Mouse (Mus musculus) stomach, postnatal 0 days (tissue): ENCODE measurements around the gene Fam114a2. TPM values are rescaled to one million over a fixed set of nuclear protein-coding genes. Genes with fewer than 3 reads are reported as not detected.

ENCODE experiments used
- ATAC-seq: fragments of 200-750 bp; cut with Nextera tagmentation; 2 replicates; pipeline ENCODE4 v1.8.0; 2017; ENCODE audit not compliant: low FRiP score, low TSS enrichment
- DNase-seq: peaks from one replicate; pipeline ENCODE4 v3.0.0-alpha.2; 2016; ENCODE audit warnings: low spot score
- H3K27ac ChIP-seq: fragments of 300-500 bp; sonication (generic); replicated peaks from 2 replicates; pipeline ENCODE4 v1.5.1; 2014; ENCODE audit warnings: mild to moderate bottlenecking, control low read depth
- H3K27me3 ChIP-seq: fragments of 300-500 bp; sonication (generic); 2 replicates; pipeline ENCODE4 v1.6.1; 2014; ENCODE audit warnings: low read length; ENCODE audit not compliant: control insufficient read depth, insufficient read depth
- H3K36me3 ChIP-seq: fragments of 300-500 bp; sonication (generic); 2 replicates; pipeline ENCODE4 v1.6.1; 2014; ENCODE audit warnings: low read length, mixed read lengths; ENCODE audit not compliant: control insufficient read depth, insufficient read depth
- H3K4me1 ChIP-seq: fragments of 300-500 bp; sonication (generic); replicated peaks from 2 replicates; pipeline ENCODE4 v1.6.1; 2014; ENCODE audit warnings: antibody characterized with exemption; ENCODE audit not compliant: control insufficient read depth, insufficient read depth
- H3K4me2 ChIP-seq: fragments of 300-500 bp; sonication (generic); replicated peaks from 2 replicates; pipeline ENCODE4 v1.6.1; 2014; ENCODE audit warnings: low read depth, mild to moderate bottlenecking, control low read depth, moderate library complexity
- H3K4me3 ChIP-seq: fragments of 300-500 bp; sonication (generic); 2 replicates; pipeline ENCODE4 v1.5.1; 2014; ENCODE audit warnings: low read depth, low read length, control low read depth
- H3K9ac ChIP-seq: fragments of 300-500 bp; sonication (generic); 2 replicates; pipeline ENCODE4 v1.6.1; 2014; ENCODE audit warnings: mild to moderate bottlenecking, low read length, control low read depth, mixed read lengths
- H3K9me3 ChIP-seq: fragments of 300-500 bp; sonication (generic); 2 replicates; pipeline ENCODE4 v1.6.1; 2016; ENCODE audit warnings: low read length; ENCODE audit not compliant: control insufficient read depth
- CTCF ChIP-seq: IDR thresholded peaks from 2 replicates; pipeline ENCODE4 v1.5.1; 2016; ENCODE audit warnings: antibody characterized with exemption, low read depth, mild to moderate bottlenecking, moderate library complexity
- EP300 ChIP-seq: optimal IDR thresholded peaks from 2 replicates; pipeline ENCODE3; 2016; ENCODE audit warnings: antibody characterized with exemption
- WGBS: fragments of 180-500 bp; shearing (Covaris S2); extraction: QIAGEN DNeasy Blood & Tissue Kit; methylation state at CpG from one replicate; pipeline ENCODE4 v1.1.7; 2014; 5-methylcytosine and 5-hydroxymethylcytosine counted together
- polyA plus RNA-seq: library from polyadenylated mRNA; unstranded; fragments of >200 nt; fragmentation: Nextera tagmentation; extraction: Ambion mirVana; gene quantifications from 2 replicates; pipeline ENCODE4 v1.2.1, GENCODE M21; 2015

The Fam114a2 gene
- polyA plus RNA-seq, 1 experiment from 2014 or later = 45.3 TPM

- H3K27me3 ChIP-seq = no peaks in the 10 kb centered on the region
- H3K9me3 ChIP-seq = no peaks in the 10 kb centered on the region
- H3K4me1 ChIP-seq = no peaks in the 10 kb centered on the region
- H3K36me3 ChIP-seq = no peaks in the 10 kb centered on the region
- no peak overlapping the region for H3K4me2 ChIP-seq
- DNase-seq = no peak
- WGBS = 77% methylated on average over 4 of the region's 4 CpGs
- H3K4me3 ChIP-seq = no peak overlapping the region
- H3K9ac ChIP-seq = no peak overlapping the region
- no peak for TF ChIP-seq EP300
- peak; percentile 49 for TF ChIP-seq CTCF
- no peak for ATAC-seq
- no peak overlapping the region for H3K27ac ChIP-seq
Measured at GRCm38 (mm10) chr11:57468706-57469105, 49.7 kb downstream of the Fam114a2 start.

GRCm38 (mm10) chr11:57467159-57468110 is 51.0 kb downstream of the Fam114a2 start:
- TF ChIP-seq EP300 = no peak
- peak; percentile 86 for TF ChIP-seq CTCF

DNA sequence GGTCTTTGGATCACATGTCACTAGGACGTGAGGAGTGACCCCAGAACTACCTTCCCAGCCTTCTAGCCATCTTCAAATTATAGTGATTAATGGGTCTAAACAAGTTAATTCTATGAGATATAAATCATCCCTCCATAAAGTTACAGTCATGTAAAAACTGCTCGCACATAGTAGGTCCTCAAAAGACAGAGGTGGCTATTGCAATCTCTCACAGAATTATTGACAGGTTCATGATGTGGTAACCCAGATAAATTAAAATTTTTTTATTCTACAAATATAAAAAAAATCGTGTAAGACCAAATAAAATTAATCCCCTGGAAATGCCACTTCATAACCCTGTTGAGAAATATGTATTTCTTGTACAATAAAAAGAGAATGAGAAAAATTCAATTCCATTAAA is 52.6 kb downstream of the Fam114a2 start:
- Histone ChIP-seq H3K27ac (no peak overlapping the region), H3K4me3 (no peak overlapping the region), H3K27me3 (no peaks in the 10 kb centered on the region), H3K4me2 (no peak overlapping the region), H3K36me3 (no peaks in the 10 kb centered on the region), H3K4me1 (no peaks in the 10 kb centered on the region), H3K9ac (no peak overlapping the region), H3K9me3 (no peaks in the 10 kb centered on the region)
- 70% methylated on average over 3 of the region's 3 CpGs for WGBS
- DNase-seq (no peak), ATAC-seq (no peak)
- TF ChIP-seq CTCF = no peak
- TF ChIP-seq EP300 = no peak

More at GRCm38 (mm10) chr11:57467159-57468110, 51.0 kb downstream of the Fam114a2 start:
- no peak overlapping the region for H3K9ac ChIP-seq
- no peak overlapping the region for H3K27ac ChIP-seq
- no peaks in the 10 kb centered on the region for H3K4me1 ChIP-seq
- no peak overlapping the region for H3K4me2 ChIP-seq
- no peaks in the 10 kb centered on the region for H3K27me3 ChIP-seq
- DNase-seq (peak; percentile 64), ATAC-seq (0 out of 2 replicates have a peak, but pooled peaks have one; percentile 29)
- no peaks in the 10 kb centered on the region for H3K9me3 ChIP-seq
- no peak overlapping the region for H3K4me3 ChIP-seq
- H3K36me3 ChIP-seq = no peaks in the 10 kb centered on the region
- WGBS = 56% methylated on average over 23 of the region's 23 CpGs

- Histone ChIP-seq H3K27ac (no peak overlapping the region), H3K36me3 (no peaks in the 10 kb centered on the region), H3K4me2 (no peak overlapping the region), H3K9me3 (no peaks in the 10 kb centered on the region), H3K4me3 (no peak overlapping the region), H3K27me3 (no peaks in the 10 kb centered on the region), H3K9ac (no peak overlapping the region), H3K4me1 (no peaks in the 10 kb centered on the region)
- ATAC-seq (no peak), DNase-seq (peak; percentile 62)
- WGBS = 40% methylated on average over 8 of the region's 8 CpGs
- TF ChIP-seq EP300 = no peak
- TF ChIP-seq CTCF = peak; percentile 52
Measured at GRCm38 (mm10) chr11:57465025-57465424, 53.4 kb downstream of the Fam114a2 start.

GRCm38 (mm10) chr11:57459759-57460158 is 58.7 kb downstream of the Fam114a2 start:
- H3K27ac ChIP-seq = no peak overlapping the region
- WGBS = 50% methylated on average over 6 of the region's 6 CpGs
- H3K4me2 ChIP-seq = no peak overlapping the region
- no peaks in the 10 kb centered on the region for H3K4me1 ChIP-seq
- no peaks in the 10 kb centered on the region for H3K27me3 ChIP-seq
- no peaks in the 10 kb centered on the region for H3K9me3 ChIP-seq
- no peak overlapping the region for H3K9ac ChIP-seq
- no peak for DNase-seq
- H3K4me3 ChIP-seq = no peak overlapping the region
- TF ChIP-seq EP300 (no peak), CTCF (no peak)
- H3K36me3 ChIP-seq = no peaks in the 10 kb centered on the region
- ATAC-seq = no peak

- no peak for TF ChIP-seq CTCF
- TF ChIP-seq EP300 = no peak
Measured at GRCm38 (mm10) chr11:57454421-57454820, 64.0 kb downstream of the Fam114a2 start.

More at GRCm38 (mm10) chr11:57454421-57454820, 64.0 kb downstream of the Fam114a2 start:
- Histone ChIP-seq H3K4me3 (no peak overlapping the region), H3K36me3 (no peaks in the 10 kb centered on the region), H3K9me3 (no peaks in the 10 kb centered on the region), H3K27ac (no peak overlapping the region), H3K9ac (no peak overlapping the region), H3K4me2 (no peak overlapping the region), H3K4me1 (no peaks in the 10 kb centered on the region), H3K27me3 (no peaks in the 10 kb centered on the region)
- ATAC-seq (no peak), DNase-seq (no peak)
- WGBS = 45% methylated on average over 5 of the region's 5 CpGs
